ENCODE assay signal across 25 mouse cellular contexts in the genomic region with DNA sequence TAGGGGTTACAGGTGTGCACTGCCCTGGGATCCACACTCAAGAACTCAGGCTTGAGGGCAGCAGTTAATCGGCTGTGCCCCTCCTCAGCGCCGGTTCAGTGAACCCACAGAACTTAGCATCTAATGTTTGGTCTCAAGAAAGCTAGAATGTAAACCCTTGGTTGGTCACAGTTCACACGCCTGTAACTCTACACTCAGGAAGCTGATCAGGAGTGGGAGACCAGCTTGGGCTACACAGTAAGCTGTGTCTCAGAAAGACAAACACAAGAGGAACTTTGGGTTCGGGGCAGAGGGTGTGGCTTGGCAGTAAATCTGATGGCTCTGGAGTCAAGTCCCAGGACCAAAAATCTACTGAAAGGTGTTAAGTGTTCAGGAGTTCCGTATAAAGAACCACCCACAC. TPM values are rescaled to one million over a fixed set of nuclear protein-coding genes. Genes with fewer than 3 reads are reported as not detected.
DNase-seq lines count a peak whose midpoint lies in the region; ATAC-seq and TF ChIP-seq lines count a peak whose summit lies in the region.
"Had no signal": no experiment of that assay in that cellular context is flagged by ENCODE, and none has a peak within 500 bp of the region (broad histone marks: within the 10 kb centered on the region; RNA-seq: fewer than 3 reads in every experiment).

No protein-coding gene starts in this region.

- no peaks in the 10 kb centered on the region for H3K79me2 ChIP-seq in heart, adult 2 months (replicated peaks; ENCODE audit: control insufficient read depth, insufficient read depth, low read length)

- peak; percentile 60 for ATAC-seq in kidney, embryonic 15.5 days (replicated peaks; ENCODE audit: low FRiP score)
- no peak for ATAC-seq in kidney, postnatal 0 days (replicated peaks; ENCODE audit: low FRiP score, low read depth)
- ATAC-seq: activated CD4-positive, CD25-positive, alpha-beta regulatory T cell, adult 4 months; CD4-positive, CD25-positive, alpha-beta regulatory T cell, adult 4 months; forebrain, embryonic 13.5 days; forebrain, embryonic 15.5 days; Patski had no signal

- no peaks in the 10 kb centered on the region for H3K9me3 ChIP-seq in kidney, embryonic 15.5 days (replicated peaks)
- no peaks in the 10 kb centered on the region for H3K9me3 ChIP-seq in kidney, postnatal 0 days (replicated peaks; ENCODE audit: low read length)
- H3K9me3 ChIP-seq: embryonic facial prominence, embryonic 10.5 days; embryonic facial prominence, embryonic 12.5 days; forebrain, embryonic 13.5 days; forebrain, embryonic 15.5 days; G1E had no signal

- TF ChIP-seq POLR2A in heart, adult 2 months (IDR thresholded peaks at IDR 0.05; ENCODE audit: insufficient read depth, low read depth, low read length) = no peak

- intact Hi-C loops in heart, adult 2 months (cut with DNase I) = no loop called here

- no peak overlapping the region for H3K4me2 ChIP-seq in kidney, embryonic 15.5 days
- no peak overlapping the region for H3K4me2 ChIP-seq in kidney, postnatal 0 days (ENCODE audit: low read length)
- H3K4me2 ChIP-seq: embryonic facial prominence, embryonic 12.5 days; forebrain, embryonic 13.5 days; forebrain, embryonic 15.5 days had no signal

- no peak overlapping the region for H3K27ac ChIP-seq in heart, adult 2 months
- H3K27ac ChIP-seq in kidney, embryonic 15.5 days = peak overlapping the region; percentile 27; the same call in 1 of the 2 replicates
- no peak overlapping the region for H3K27ac ChIP-seq in kidney, postnatal 0 days
- H3K27ac ChIP-seq: embryonic facial prominence, embryonic 10.5 days; embryonic facial prominence, embryonic 12.5 days; forebrain, embryonic 13.5 days; forebrain, embryonic 15.5 days had no signal

- WGBS in heart, adult 2 months = 85% methylated on average over 6 of the region's 6 CpGs
- 42% methylated on average over 6 of the region's 6 CpGs for WGBS in kidney, embryonic 15.5 days
- WGBS in kidney, postnatal 0 days = 43% methylated on average over 6 of the region's 6 CpGs

- no peak for TF ChIP-seq CTCF in heart, adult 2 months (IDR thresholded peaks at IDR 0.05)
- TF ChIP-seq CTCF in kidney, postnatal 0 days (IDR thresholded peaks at IDR 0.05; ENCODE audit: low read depth) = no peak

- no peak overlapping the region for H3K9ac ChIP-seq in heart, adult 2 months (ENCODE audit: low read depth, low read length)
- H3K9ac ChIP-seq in kidney, embryonic 15.5 days = no peak overlapping the region
- no peak overlapping the region for H3K9ac ChIP-seq in kidney, postnatal 0 days (ENCODE audit: low read depth, low read length)
- H3K9ac ChIP-seq: embryonic facial prominence, embryonic 12.5 days; forebrain, embryonic 13.5 days; forebrain, embryonic 15.5 days had no signal

- H3K4me3 ChIP-seq in heart, adult 2 months = no peak overlapping the region
- H3K4me3 ChIP-seq in kidney, embryonic 15.5 days (replicated peaks) = no peak overlapping the region
- no peak overlapping the region for H3K4me3 ChIP-seq in kidney, postnatal 0 days (replicated peaks; ENCODE audit: low read depth, low read length)
- H3K4me3 ChIP-seq: embryonic facial prominence, embryonic 10.5 days; embryonic facial prominence, embryonic 12.5 days; forebrain, embryonic 13.5 days; forebrain, embryonic 15.5 days had no signal

- no peaks in the 10 kb centered on the region for H3K4me1 ChIP-seq in heart, adult 2 months (ENCODE audit: control insufficient read depth, insufficient read depth, low read length)
- H3K4me1 ChIP-seq in kidney, embryonic 15.5 days = no peaks in the 10 kb centered on the region
- no peaks in the 10 kb centered on the region for H3K4me1 ChIP-seq in kidney, postnatal 0 days (replicated peaks; ENCODE audit: insufficient read depth, low read length)
- H3K4me1 ChIP-seq: embryonic facial prominence, embryonic 10.5 days; embryonic facial prominence, embryonic 12.5 days; forebrain, embryonic 15.5 days had no signal

- DNase-seq in heart, adult 11 months = peak; percentile 31
- DNase-seq in heart, adult 2 months = no peak
- no peak for DNase-seq in kidney, postnatal 10 days
- peak; percentile 41 for DNase-seq in kidney, postnatal 0 days (ENCODE audit: low spot score)
- DNase-seq in kidney, adult 8-10 months = no peak
- DNase-seq: adrenal gland, adult 8-10 months; adrenal gland, postnatal 14 days; adrenal gland, postnatal 36 days; B cell, adult 2 months; cerebellum, adult 11-12 months; cerebellum, adult 2 months; cerebellum, adult 9-10 months; cerebellum, postnatal 10 days; cerebellum, postnatal 25 days had no signal

- TF ChIP-seq EP300 in heart, adult 2 months (IDR thresholded peaks at IDR 0.05; ENCODE audit: insufficient read depth, low read depth, low read length) = no peak

- H3K36me3 ChIP-seq in heart, adult 2 months (ENCODE audit: control insufficient read depth, insufficient read depth, low read length) = no peaks in the 10 kb centered on the region
- peaks cover 4% of the 10 kb centered on the region; the same call in 1 of the 2 replicates for H3K36me3 ChIP-seq in kidney, embryonic 15.5 days
- H3K36me3 ChIP-seq in kidney, postnatal 0 days (ENCODE audit: insufficient read depth, low read length) = peaks cover 4% of the 10 kb centered on the region
- H3K36me3 ChIP-seq: embryonic facial prominence, embryonic 10.5 days; forebrain, embryonic 15.5 days had no signal

- H3K27me3 ChIP-seq in heart, adult 2 months (ENCODE audit: control insufficient read depth, insufficient read depth, low read length) = no peaks in the 10 kb centered on the region
- H3K27me3 ChIP-seq in kidney, embryonic 15.5 days = no peaks in the 10 kb centered on the region
- H3K27me3 ChIP-seq in kidney, postnatal 0 days (ENCODE audit: insufficient read depth, low read length) = no peaks in the 10 kb centered on the region
- H3K27me3 ChIP-seq: CH12.LX; embryonic facial prominence, embryonic 12.5 days; forebrain, embryonic 13.5 days; forebrain, embryonic 15.5 days; Patski had no signal

RNA-seq across cellular contexts. Expression of a gene that starts 17.6 kb away (rescaled TPM):
- 10 to 100 TPM; 22.6 to 29.1 TPM for total RNA-seq in heart, adult 2 months (2021)
- polyA plus RNA-seq in heart, adult 2 months (2012; rRNA removed) = 6.7 and 10.2 TPM in 2 replicates
- polyA plus RNA-seq in kidney, embryonic 15.5 days (2015; fragmentation: Nextera tagmentation; extraction: Ambion mirVana) = 51.1 and 52.4 TPM in 2 replicates
- 79.6 and 84.5 TPM in 2 replicates for polyA plus RNA-seq in kidney, postnatal 0 days (2015; fragmentation: Nextera tagmentation; extraction: Ambion mirVana)

RNA-seq across cellular contexts. Expression of a gene that starts 18.1 kb away (rescaled TPM):
- total RNA-seq in heart, adult 2 months (2021) = not detected
- 0.12 and 0.64 TPM in 2 replicates for polyA plus RNA-seq in heart, adult 2 months (2012; rRNA removed)
- polyA plus RNA-seq in kidney, embryonic 15.5 days (2015; fragmentation: Nextera tagmentation; extraction: Ambion mirVana) = 1.2 and 1.5 TPM in 2 replicates
- 2.9 and 3.9 TPM in 2 replicates for polyA plus RNA-seq in kidney, postnatal 0 days (2015; fragmentation: Nextera tagmentation; extraction: Ambion mirVana)
- total RNA-seq: adrenal gland, adult 18-20 months; adrenal gland, adult 8-10 months; adrenal gland, postnatal 14 days; adrenal gland, postnatal 36 days; CH12.LX; G1E had no signal
- polyA plus RNA-seq: activated CD4-positive, CD25-positive, alpha-beta regulatory T cell, adult 4 months; CD4-positive, CD25-positive, alpha-beta regulatory T cell, adult 4 months; G1E had no signal

Comparison
In these comparisons a context has a peak if more than half of its experiments do, and no peak if none do; other contexts are left out.
1. DNase-seq: peak in heart, adult 11 months (single experiment) and kidney, postnatal 0 days (single experiment); none in heart, adult 2 months (0 of 2), kidney, postnatal 10 days (single experiment) and kidney, adult 8-10 months (0 of 2).